Mouse (Mus musculus) MEL (cell line): Measurements from ENCODE around the gene BC037034.

Source experiments
- CHD2 ChIP-seq: IDR thresholded peaks from 2 replicates; pipeline ENCODE4 v1.6.1; 2011; ENCODE audit warnings: low read length, improper control_type of control experiment
- CTCF ChIP-seq, 3 experiments: IDR thresholded peaks in 2 of 3; conservative IDR thresholded peaks in 1 of 3; 2 replicates each; pipeline ENCODE4 v1.5.1; 2011 to 2012; ENCODE audit warnings: low read length in 3 of 3, low read depth in 2 of 3, mild to moderate bottlenecking in 2 of 3, improper control_type of control experiment in 1 of 3, inconsistent platforms in 1 of 3, mixed read lengths in 1 of 3, moderate library complexity in 1 of 3; ENCODE audit not compliant: control insufficient read depth in 1 of 3, insufficient read depth in 1 of 3, poor library complexity in 1 of 3, severe bottlenecking in 1 of 3
- E2F4 ChIP-seq: IDR thresholded peaks from 2 replicates; pipeline ENCODE4 v1.6.1; 2011; ENCODE audit warnings: low read depth, low read length, improper control_type of control experiment, borderline replicate concordance
- EP300 ChIP-seq, 2 experiments: IDR thresholded peaks; 2 replicates each; pipeline ENCODE4 v1.6.1; 2011; ENCODE audit warnings: improper control_type of control experiment in 2 of 2, low read length in 2 of 2, low read depth in 1 of 2, mild to moderate bottlenecking in 1 of 2
- MEF2A ChIP-seq: IDR thresholded peaks from 2 replicates; pipeline ENCODE4 v1.6.1; 2014; ENCODE audit warnings: low read depth, mild to moderate bottlenecking, inconsistent platforms, low read length, improper control_type of control experiment; ENCODE audit not compliant: poor library complexity, insufficient replicate concordance, severe bottlenecking; ENCODE audit errors: extremely low read depth
- POLR2A ChIP-seq, 2 experiments: IDR thresholded peaks; 2 replicates each; pipeline ENCODE4 v1.6.1; 2011 to 2012; ENCODE audit warnings: low read length in 2 of 2, mild to moderate bottlenecking in 2 of 2, control low read depth in 1 of 2, improper control_type of control experiment in 1 of 2, low read depth in 1 of 2, moderate library complexity in 1 of 2; ENCODE audit not compliant: control insufficient read depth in 1 of 2, insufficient read depth in 1 of 2, poor library complexity in 1 of 2
- RCOR1 ChIP-seq: IDR thresholded peaks from 2 replicates; pipeline ENCODE4 v1.6.1; 2012; ENCODE audit warnings: low read depth, mild to moderate bottlenecking, inconsistent platforms, low read length, improper control_type of control experiment
- SIN3A ChIP-seq: IDR thresholded peaks from 2 replicates; pipeline ENCODE4 v1.6.1; 2012; ENCODE audit warnings: low read length, improper control_type of control experiment, inconsistent platforms
- TAL1 ChIP-seq: IDR thresholded peaks from 2 replicates; pipeline ENCODE4 v1.6.1; 2012; ENCODE audit warnings: mild to moderate bottlenecking, inconsistent platforms, low read length, moderate library complexity, mixed read lengths
- ZC3H11A ChIP-seq: IDR thresholded peaks from 2 replicates; pipeline ENCODE4 v1.6.1; 2012; ENCODE audit warnings: low read depth, mild to moderate bottlenecking, inconsistent platforms, low read length, improper control_type of control experiment

- no peak for TF ChIP-seq CTCF (IDR thresholded peaks at IDR 0.05 in 2 of 3, conservative IDR thresholded peaks at IDR 0.05 in 1 of 3; ENCODE audit: control insufficient read depth in 1 of 3, insufficient read depth in 1 of 3, low read depth in 2 of 3, low read length in 3 of 3, poor library complexity in 1 of 3, severe bottlenecking in 1 of 3)
- 0 out of 2 replicates have a peak, but pooled peaks have one; percentile 39 for TF ChIP-seq RCOR1
- TF ChIP-seq POLR2A (IDR thresholded peaks at IDR 0.05; ENCODE audit: control insufficient read depth in 1 of 2, insufficient read depth in 1 of 2, low read depth in 1 of 2, low read length in 2 of 2, poor library complexity in 1 of 2): no peak; a peak in 1 of 4 replicates
- peak in 1 of 2 experiments; percentile 21; a peak in 1 of 4 replicates for TF ChIP-seq EP300 (IDR thresholded peaks at IDR 0.05; ENCODE audit: low read depth in 1 of 2, low read length in 2 of 2)
- TF ChIP-seq SIN3A: no peak
- TF ChIP-seq CHD2: no peak
- no peak for TF ChIP-seq TAL1
- no peak for TF ChIP-seq MEF2A
- no peak for TF ChIP-seq ZC3H11A
- TF ChIP-seq E2F4: no peak
Measured at GRCm38 (mm10) chr5:138257585-138257978, 6.3 kb downstream of the BC037034 start.
